Mouse (Mus musculus): ENCODE measurements around the gene Izumo2. TPM values are rescaled to one million over a fixed set of nuclear protein-coding genes. Genes with fewer than 3 reads are reported as not detected.

Izumo2 gene
- polyA plus RNA-seq, 1 experiment from 2014 or later = not detected

- no peak for ATAC-seq (ENCODE audit: low FRiP score)
- no peak for DNase-seq (ENCODE audit: low spot score, missing footprints)
- Histone ChIP-seq H3K4me3 (ENCODE audit: low read depth, low read length) (no peak overlapping the region), H3K36me3 (ENCODE audit: control insufficient read depth, insufficient read depth, low read length) (peaks cover 8% of the 10 kb centered on the region; the same call in 1 of the 2 replicates), H3K9ac (ENCODE audit: low read length) (no peak overlapping the region), H3K27ac (ENCODE audit: low read depth, low read length) (no peak overlapping the region), H3K9me3 (ENCODE audit: control insufficient read depth, low read length) (no peaks in the 10 kb centered on the region), H3K4me1 (ENCODE audit: control insufficient read depth, insufficient read depth, low read length) (no peaks in the 10 kb centered on the region), H3K27me3 (ENCODE audit: control insufficient read depth, insufficient read depth, low read length) (no peaks in the 10 kb centered on the region), H3K4me2 (no peak overlapping the region)
- WGBS = 88% methylated on average over 5 of the region's 5 CpGs
Measured at GRCm38 (mm10) chr7:44768129-44768528, 59.6 kb downstream of the Izumo2 start.

Other genes starting within 250 kb of the Izumo2 start
- gene Aspdh, start 243.4 kb upstream of the Izumo2 start, polyA plus RNA-seq (2014; fragmentation: Nextera tagmentation; extraction: Ambion mirVana) = 1.8 and 2.9 TPM in 2 replicates
- gene Josd2, start 240.8 kb upstream of the Izumo2 start, polyA plus RNA-seq (2014; fragmentation: Nextera tagmentation; extraction: Ambion mirVana) = 49.4 and 55.8 TPM in 2 replicates
- gene Emc10, start 212.2 kb upstream of the Izumo2 start, polyA plus RNA-seq (2014; fragmentation: Nextera tagmentation; extraction: Ambion mirVana) = 91.8 and 99.3 TPM in 2 replicates
- 14.7 and 17.1 TPM in 2 replicates for gene Fam71e1, start 212.2 kb upstream of the Izumo2 start, polyA plus RNA-seq (2014; fragmentation: Nextera tagmentation; extraction: Ambion mirVana)
- gene Mybpc2, start 184.1 kb upstream of the Izumo2 start, polyA plus RNA-seq (2014; fragmentation: Nextera tagmentation; extraction: Ambion mirVana) = 0.07 TPM in 1 of 2 replicates, not detected in the other
- 0.07 TPM in 1 of 2 replicates, not detected in the other for gene Spib, start 176.7 kb upstream of the Izumo2 start, polyA plus RNA-seq (2014; fragmentation: Nextera tagmentation; extraction: Ambion mirVana)
- 51.8 and 58.5 TPM in 2 replicates for gene Pold1, start 159.9 kb upstream of the Izumo2 start, polyA plus RNA-seq (2014; fragmentation: Nextera tagmentation; extraction: Ambion mirVana)
- 63.8 and 69.6 TPM in 2 replicates for gene Nr1h2, start 154.8 kb upstream of the Izumo2 start, polyA plus RNA-seq (2014; fragmentation: Nextera tagmentation; extraction: Ambion mirVana)
- gene Napsa, start 136.4 kb upstream of the Izumo2 start, polyA plus RNA-seq (2014; fragmentation: Nextera tagmentation; extraction: Ambion mirVana) = 0.21 and 0.33 TPM in 2 replicates
- 0.86 and 1.3 TPM in 2 replicates for gene Kcnc3, start 118.1 kb upstream of the Izumo2 start, polyA plus RNA-seq (2014; fragmentation: Nextera tagmentation; extraction: Ambion mirVana)
- 1.1 and 1.3 TPM in 2 replicates for gene Myh14, start 37.9 kb upstream of the Izumo2 start, polyA plus RNA-seq (2014; fragmentation: Nextera tagmentation; extraction: Ambion mirVana)
- gene Vrk3, start 39.7 kb downstream of the Izumo2 start, polyA plus RNA-seq (2014; fragmentation: Nextera tagmentation; extraction: Ambion mirVana) = 41.7 and 43.4 TPM in 2 replicates
- gene Zfp473, start 42.3 kb downstream of the Izumo2 start, polyA plus RNA-seq (2014; fragmentation: Nextera tagmentation; extraction: Ambion mirVana) = 2.7 and 4.3 TPM in 2 replicates
- gene Nup62, start 107.3 kb downstream of the Izumo2 start, polyA plus RNA-seq (2014; fragmentation: Nextera tagmentation; extraction: Ambion mirVana) = 60.2 and 64.1 TPM in 2 replicates
- gene Il4i1, start 107.6 kb downstream of the Izumo2 start, polyA plus RNA-seq (2014; fragmentation: Nextera tagmentation; extraction: Ambion mirVana) = 0.84 and 1.2 TPM in 2 replicates
- gene Atf5, start 107.9 kb downstream of the Izumo2 start, polyA plus RNA-seq (2014; fragmentation: Nextera tagmentation; extraction: Ambion mirVana) = 2.8 and 3.3 TPM in 2 replicates
- 31.8 and 34.3 TPM in 2 replicates for gene Akt1s1, start 140.2 kb downstream of the Izumo2 start, polyA plus RNA-seq (2014; fragmentation: Nextera tagmentation; extraction: Ambion mirVana)
- gene Tbc1d17, start 140.3 kb downstream of the Izumo2 start, polyA plus RNA-seq (2014; fragmentation: Nextera tagmentation; extraction: Ambion mirVana) = 63.4 and 69.4 TPM in 2 replicates
- gene Pnkp, start 148.4 kb downstream of the Izumo2 start, polyA plus RNA-seq (2014; fragmentation: Nextera tagmentation; extraction: Ambion mirVana) = 26.1 and 28.6 TPM in 2 replicates
- 316 and 350 TPM in 2 replicates for gene Ptov1, start 161.0 kb downstream of the Izumo2 start, polyA plus RNA-seq (2014; fragmentation: Nextera tagmentation; extraction: Ambion mirVana)
- gene Med25, start 184.0 kb downstream of the Izumo2 start, polyA plus RNA-seq (2014; fragmentation: Nextera tagmentation; extraction: Ambion mirVana) = 69.5 and 75.4 TPM in 2 replicates
- gene Fuz, start 187.3 kb downstream of the Izumo2 start, polyA plus RNA-seq (2014; fragmentation: Nextera tagmentation; extraction: Ambion mirVana) = 18.8 and 23.1 TPM in 2 replicates
- gene Ap2a1, start 220.8 kb downstream of the Izumo2 start, polyA plus RNA-seq (2014; fragmentation: Nextera tagmentation; extraction: Ambion mirVana) = 68.0 and 74.8 TPM in 2 replicates
- 0.07 TPM in 1 of 2 replicates, not detected in the other for gene Tsks, start 234.5 kb downstream of the Izumo2 start, polyA plus RNA-seq (2014; fragmentation: Nextera tagmentation; extraction: Ambion mirVana)

Measured in midbrain, embryonic 11.5 days (tissue).